Mouse (Mus musculus): ENCODE results near the gene Ifit1. TPM values are rescaled to one million over a fixed set of nuclear protein-coding genes. Genes with fewer than 3 reads are reported as not detected.

The Ifit1 gene
- polyA plus RNA-seq, 1 experiment from 2014 or later = 0.09 TPM

DNA sequence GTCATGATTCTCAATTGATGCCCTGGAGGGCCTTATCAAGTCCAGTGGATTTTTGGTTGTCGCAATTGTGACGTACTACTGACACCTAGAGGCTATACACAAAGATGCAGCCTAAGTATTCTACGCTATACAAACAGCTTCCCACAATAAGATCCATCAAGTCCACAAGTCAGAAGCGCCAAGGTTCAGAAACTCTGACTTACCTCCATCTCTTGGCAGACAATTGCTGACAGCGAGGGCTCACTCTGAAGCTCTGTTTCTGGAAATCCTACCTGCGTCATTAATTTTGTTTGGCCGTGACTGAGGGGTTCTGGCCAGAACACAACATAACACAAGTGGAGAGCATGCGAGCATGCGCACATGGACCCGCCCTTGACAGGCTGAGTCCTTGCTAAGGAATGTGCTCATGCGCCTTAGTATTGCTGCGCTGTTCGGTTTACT is 21.4 kb downstream of the Ifit1 start:
- Histone ChIP-seq H3K4me2 (replicated peaks) (peak overlapping the region; percentile 51), H3K36me3 (no peaks in the 10 kb centered on the region), H3K4me3 (replicated peaks) (peak overlapping the region; percentile 37), H3K9ac (replicated peaks) (no peak overlapping the region), H3K27me3 (no peaks in the 10 kb centered on the region), H3K4me1 (replicated peaks) (no peaks in the 10 kb centered on the region), H3K9me3 (no peaks in the 10 kb centered on the region), H3K27ac (no peak overlapping the region)
- WGBS = 18% methylated on average over 13 of the region's 13 CpGs
- ATAC-seq = peak; percentile 96

DNA sequence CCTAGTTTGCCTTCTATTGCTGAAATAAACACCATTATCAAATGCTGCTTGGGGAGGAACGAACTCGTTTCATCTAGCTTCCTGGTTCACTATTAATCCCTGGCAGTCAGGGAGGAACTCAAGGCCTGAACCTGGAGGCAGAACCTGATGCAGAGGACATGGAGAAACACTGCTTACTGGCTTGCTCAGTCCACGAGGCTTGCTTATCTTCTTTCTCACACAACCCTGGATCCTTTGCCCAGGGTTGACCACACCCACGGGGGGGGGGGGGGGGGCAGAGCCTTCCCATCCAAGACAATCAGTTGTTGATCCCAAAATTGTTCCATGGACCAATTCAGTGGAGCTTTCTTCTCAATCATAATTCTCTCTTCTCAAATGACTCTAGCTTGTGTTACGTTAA is 22.1 kb downstream of the Ifit1 start:
- WGBS = 58% methylated on average over 5 of the region's 5 CpGs
- H3K9ac ChIP-seq (replicated peaks) = no peak overlapping the region
- 0 out of 2 replicates have a peak, but pooled peaks have one; percentile 44 for ATAC-seq

GRCm38 (mm10) chr19:34666127-34666526 is 25.5 kb downstream of the Ifit1 start:
- H3K4me1 ChIP-seq (replicated peaks) = no peaks in the 10 kb centered on the region
- ATAC-seq = no peak
- no peak overlapping the region for H3K27ac ChIP-seq
- H3K27me3 ChIP-seq = no peaks in the 10 kb centered on the region
- H3K36me3 ChIP-seq = no peaks in the 10 kb centered on the region
- no peak overlapping the region for H3K4me2 ChIP-seq (replicated peaks)
- H3K9me3 ChIP-seq = no peaks in the 10 kb centered on the region
- WGBS = 1% methylated on average over 5 of the region's 5 CpGs
- no peak overlapping the region for H3K9ac ChIP-seq (replicated peaks)
- H3K4me3 ChIP-seq (replicated peaks) = no peak overlapping the region

More for the DNA sequence above, 22.1 kb downstream of the Ifit1 start:
- H3K4me2 ChIP-seq (replicated peaks) = 0 out of 2 replicates have a peak overlapping the region, but pooled peaks have one; percentile 51
- H3K4me1 ChIP-seq (replicated peaks) = no peaks in the 10 kb centered on the region
- H3K36me3 ChIP-seq = no peaks in the 10 kb centered on the region
- no peak overlapping the region for H3K27ac ChIP-seq
- H3K27me3 ChIP-seq = no peaks in the 10 kb centered on the region
- no peaks in the 10 kb centered on the region for H3K9me3 ChIP-seq
- no peak overlapping the region for H3K4me3 ChIP-seq (replicated peaks)

DNA sequence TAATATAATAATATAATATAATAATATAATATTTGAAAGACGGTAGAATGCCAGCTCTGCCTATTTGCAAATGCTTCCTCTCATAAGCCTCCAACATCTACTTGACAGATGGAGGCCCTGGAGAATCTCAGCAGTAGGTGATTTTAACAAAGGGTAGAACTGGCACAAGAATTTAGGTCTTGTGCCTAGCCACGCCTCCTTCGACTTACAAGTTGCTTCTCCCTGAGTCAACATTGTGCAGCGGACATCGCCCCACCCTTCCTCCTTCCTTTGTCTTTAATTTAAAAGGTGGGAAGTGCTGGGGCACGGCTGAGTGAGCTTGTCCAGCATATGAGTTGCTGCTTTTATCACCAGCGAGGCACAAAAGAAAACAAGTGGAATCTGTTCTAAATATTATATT is 32.8 kb downstream of the Ifit1 start:
- WGBS = 64% methylated on average over 7 of the region's 7 CpGs
- H3K36me3 ChIP-seq = no peaks in the 10 kb centered on the region
- no peak overlapping the region for H3K9ac ChIP-seq (replicated peaks)
- no peak overlapping the region for H3K4me2 ChIP-seq (replicated peaks)
- no peaks in the 10 kb centered on the region for H3K9me3 ChIP-seq
- no peaks in the 10 kb centered on the region for H3K4me1 ChIP-seq (replicated peaks)
- no peak overlapping the region for H3K27ac ChIP-seq
- H3K4me3 ChIP-seq (replicated peaks) = no peak overlapping the region
- H3K27me3 ChIP-seq = no peaks in the 10 kb centered on the region
- no peak for ATAC-seq

GRCm38 (mm10) chr19:34678428-34678827 is 37.8 kb downstream of the Ifit1 start:
- WGBS = 89% methylated on average over 4 of the region's 4 CpGs
- Histone ChIP-seq H3K9me3 (no peaks in the 10 kb centered on the region), H3K9ac (replicated peaks) (no peak overlapping the region), H3K4me3 (replicated peaks) (no peak overlapping the region), H3K4me1 (replicated peaks) (no peaks in the 10 kb centered on the region), H3K27ac (no peak overlapping the region), H3K36me3 (no peaks in the 10 kb centered on the region), H3K4me2 (replicated peaks) (no peak overlapping the region), H3K27me3 (no peaks in the 10 kb centered on the region)
- ATAC-seq = no peak

- ATAC-seq = 0 out of 2 replicates have a peak, but pooled peaks have one; percentile 62
- no peak overlapping the region for H3K4me3 ChIP-seq (replicated peaks)
- H3K27me3 ChIP-seq = no peaks in the 10 kb centered on the region
- 56% methylated on average over 1 of the region's 1 CpGs for WGBS
- no peaks in the 10 kb centered on the region for H3K36me3 ChIP-seq
- H3K9me3 ChIP-seq = no peaks in the 10 kb centered on the region
- no peak overlapping the region for H3K9ac ChIP-seq (replicated peaks)
- H3K4me1 ChIP-seq (replicated peaks) = no peaks in the 10 kb centered on the region
- no peak overlapping the region for H3K4me2 ChIP-seq (replicated peaks)
- no peak overlapping the region for H3K27ac ChIP-seq
These were observed 44.2 kb downstream of the Ifit1 start for GRCm38 (mm10) chr19:34684857-34685256.

GRCm38 (mm10) chr19:34685530-34685929 is 44.9 kb downstream of the Ifit1 start:
- Histone ChIP-seq H3K9me3 (no peaks in the 10 kb centered on the region), H3K27ac (no peak overlapping the region), H3K27me3 (no peaks in the 10 kb centered on the region), H3K4me3 (replicated peaks) (no peak overlapping the region), H3K36me3 (no peaks in the 10 kb centered on the region), H3K4me2 (replicated peaks) (no peak overlapping the region), H3K4me1 (replicated peaks) (no peaks in the 10 kb centered on the region), H3K9ac (replicated peaks) (no peak overlapping the region)
- no peak for ATAC-seq
- WGBS = 95% methylated on average over 1 of the region's 1 CpGs

DNA sequence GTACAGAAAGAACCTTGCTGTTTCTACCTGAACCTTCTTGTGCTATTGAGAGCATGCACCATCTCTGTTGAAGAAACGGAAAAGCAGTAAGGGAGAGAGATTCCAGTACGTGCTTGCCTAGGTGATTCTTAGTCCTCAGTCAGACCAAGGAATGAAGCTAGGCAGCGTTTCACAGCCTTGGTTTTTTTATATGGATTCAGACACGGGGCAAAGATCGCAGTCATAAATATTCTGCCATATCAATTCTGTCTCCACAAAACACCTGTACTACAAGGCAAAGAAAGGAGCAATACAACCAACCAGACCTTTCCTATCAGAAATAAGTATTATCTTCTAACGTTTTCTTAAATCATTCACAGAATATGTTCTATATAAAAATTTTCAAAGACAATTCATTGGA is 50.7 kb downstream of the Ifit1 start:
- H3K4me3 ChIP-seq (replicated peaks) = no peak overlapping the region
- no peaks in the 10 kb centered on the region for H3K27me3 ChIP-seq
- no peak overlapping the region for H3K9ac ChIP-seq (replicated peaks)
- no peaks in the 10 kb centered on the region for H3K36me3 ChIP-seq
- no peak overlapping the region for H3K27ac ChIP-seq
- no peak overlapping the region for H3K4me2 ChIP-seq (replicated peaks)
- no peaks in the 10 kb centered on the region for H3K9me3 ChIP-seq
- no peaks in the 10 kb centered on the region for H3K4me1 ChIP-seq (replicated peaks)
- ATAC-seq = no peak
- WGBS = 89% methylated on average over 6 of the region's 6 CpGs

- Histone ChIP-seq H3K9ac (replicated peaks) (no peak overlapping the region), H3K9me3 (no peaks in the 10 kb centered on the region), H3K36me3 (no peaks in the 10 kb centered on the region), H3K4me3 (replicated peaks) (no peak overlapping the region), H3K4me1 (replicated peaks) (no peaks in the 10 kb centered on the region), H3K4me2 (replicated peaks) (no peak overlapping the region), H3K27ac (no peak overlapping the region), H3K27me3 (no peaks in the 10 kb centered on the region)
- 91% methylated on average over 8 of the region's 8 CpGs for WGBS
- no peak for ATAC-seq
These were observed 55.8 kb downstream of the Ifit1 start for GRCm38 (mm10) chr19:34696352-34696986.

DNA sequence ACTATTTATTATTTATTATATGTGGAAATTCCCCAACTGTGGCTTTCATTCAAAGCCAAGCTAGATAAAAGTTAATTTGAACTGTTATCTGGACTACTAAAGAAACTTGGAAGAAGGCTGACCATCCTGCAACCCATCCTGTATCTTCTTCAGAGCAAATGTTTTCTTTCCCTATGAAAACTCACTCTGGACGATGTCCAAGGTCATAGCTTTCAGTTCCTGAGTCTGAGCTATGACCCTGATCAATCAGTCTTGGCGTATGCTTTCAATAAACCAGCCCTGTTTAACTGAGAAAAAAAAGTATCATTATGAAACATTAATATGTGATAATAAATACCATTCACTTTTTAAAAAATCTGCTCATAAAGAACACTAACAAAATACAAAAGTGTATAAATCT is 56.8 kb downstream of the Ifit1 start:
- no peak for ATAC-seq

DNA sequence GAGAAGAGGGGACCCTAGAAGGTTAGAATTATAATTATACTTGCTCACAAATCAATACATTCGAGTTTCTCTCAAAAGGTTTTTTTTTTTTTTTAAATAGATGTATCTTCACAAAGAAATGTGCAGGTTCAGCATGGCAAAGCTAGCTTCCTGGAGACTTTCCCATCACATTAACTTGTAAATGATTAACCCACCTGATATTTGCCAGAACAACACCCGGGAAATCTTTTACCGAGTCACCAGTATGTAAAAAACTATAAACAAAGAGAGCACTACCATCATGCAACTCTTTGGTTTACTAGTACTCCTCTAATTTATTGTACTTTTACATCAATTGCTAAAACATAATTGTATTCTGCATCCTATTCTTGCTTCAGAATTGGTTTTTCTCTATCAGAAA is 57.8 kb downstream of the Ifit1 start:
- Histone ChIP-seq H3K36me3 (no peaks in the 10 kb centered on the region), H3K27ac (no peak overlapping the region), H3K4me2 (replicated peaks) (no peak overlapping the region), H3K4me1 (replicated peaks) (no peaks in the 10 kb centered on the region), H3K4me3 (replicated peaks) (no peak overlapping the region), H3K27me3 (no peaks in the 10 kb centered on the region), H3K9me3 (no peaks in the 10 kb centered on the region), H3K9ac (replicated peaks) (no peak overlapping the region)
- whole genome bisulfite sequencing = 89% methylated on average over 3 of the region's 3 CpGs
- no peak for ATAC-seq

More for the DNA sequence above, 56.8 kb downstream of the Ifit1 start:
- WGBS = 79% methylated on average over 2 of the region's 2 CpGs
- no peak overlapping the region for H3K4me2 ChIP-seq (replicated peaks)
- no peak overlapping the region for H3K4me3 ChIP-seq (replicated peaks)
- H3K9me3 ChIP-seq = no peaks in the 10 kb centered on the region
- no peak overlapping the region for H3K27ac ChIP-seq
- H3K4me1 ChIP-seq (replicated peaks) = no peaks in the 10 kb centered on the region
- no peak overlapping the region for H3K9ac ChIP-seq (replicated peaks)
- no peaks in the 10 kb centered on the region for H3K27me3 ChIP-seq
- no peaks in the 10 kb centered on the region for H3K36me3 ChIP-seq

GRCm38 (mm10) chr19:34698852-34699251 is 58.2 kb downstream of the Ifit1 start:
- H3K4me1 ChIP-seq (replicated peaks) = no peaks in the 10 kb centered on the region
- 53% methylated on average over 1 of the region's 1 CpGs for WGBS
- no peaks in the 10 kb centered on the region for H3K27me3 ChIP-seq
- H3K36me3 ChIP-seq = no peaks in the 10 kb centered on the region
- H3K4me3 ChIP-seq (replicated peaks) = no peak overlapping the region
- H3K4me2 ChIP-seq (replicated peaks) = no peak overlapping the region
- no peak for ATAC-seq
- H3K9me3 ChIP-seq = no peaks in the 10 kb centered on the region
- no peak overlapping the region for H3K9ac ChIP-seq (replicated peaks)
- H3K27ac ChIP-seq = no peak overlapping the region

DNA sequence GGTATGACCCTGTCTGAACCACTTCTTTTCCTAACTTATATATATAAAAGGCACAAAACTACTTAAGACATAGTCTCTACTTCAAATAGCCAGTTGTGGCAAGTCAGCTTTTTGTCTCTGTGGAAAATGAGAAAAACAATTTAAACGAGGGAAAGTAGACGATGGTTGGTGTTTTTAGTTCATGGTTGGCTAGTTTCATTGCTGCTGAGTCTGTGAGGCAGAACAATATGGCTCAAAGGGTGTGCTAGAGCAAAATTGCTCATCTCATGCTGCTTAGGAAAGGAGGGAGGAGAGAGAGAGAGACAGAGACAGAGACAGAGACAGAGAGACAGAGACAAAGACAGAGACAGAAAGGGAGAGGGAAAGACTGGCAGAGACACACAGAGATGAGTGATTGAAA is 58.6 kb downstream of the Ifit1 start:
- Histone ChIP-seq H3K27me3 (no peaks in the 10 kb centered on the region), H3K9me3 (no peaks in the 10 kb centered on the region), H3K27ac (no peak overlapping the region), H3K36me3 (no peaks in the 10 kb centered on the region), H3K4me2 (replicated peaks) (no peak overlapping the region), H3K4me1 (replicated peaks) (no peaks in the 10 kb centered on the region), H3K4me3 (replicated peaks) (no peak overlapping the region), H3K9ac (replicated peaks) (no peak overlapping the region)
- 63% methylated on average over 2 of the region's 2 CpGs for WGBS
- ATAC-seq = no peak
